Comparison of ENCODE assay signal across 12 mouse cellular contexts in the genomic region with DNA sequence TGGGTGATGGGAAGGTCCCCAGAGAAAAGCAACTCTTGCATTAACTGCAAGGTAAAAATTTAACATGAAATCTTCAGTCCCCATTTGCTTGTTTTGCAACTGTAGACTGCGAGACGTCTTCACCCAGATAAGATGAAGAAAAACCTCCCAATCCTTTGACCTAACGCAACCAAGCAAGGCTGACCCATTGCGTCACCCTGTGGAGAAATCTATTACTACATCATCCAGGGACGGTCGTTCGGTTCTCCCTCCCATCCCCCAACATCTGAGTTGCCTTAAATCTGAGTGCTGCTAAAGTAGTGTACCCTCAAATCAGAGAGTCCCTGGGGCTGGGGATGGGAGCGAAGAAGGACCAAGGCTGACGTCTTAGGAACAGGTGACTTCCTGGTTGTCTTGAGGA. TPM values are rescaled to one million over a fixed set of nuclear protein-coding genes. Genes with fewer than 3 reads are reported as not detected.
DNase-seq lines count a peak whose midpoint lies in the region; ATAC-seq and TF ChIP-seq lines count a peak whose summit lies in the region.
"Had no signal": no experiment of that assay in that cellular context is flagged by ENCODE, and none has a peak within 500 bp of the region (broad histone marks: within the 10 kb centered on the region; RNA-seq: fewer than 3 reads in every experiment).

No protein-coding gene starts in this region.

- WGBS in heart, embryonic 15.5 days: 59% methylated on average over 9 of the region's 9 CpGs
- 57% methylated on average over 9 of the region's 9 CpGs for WGBS in lung, embryonic 14.5 days
- 61% methylated on average over 9 of the region's 9 CpGs for WGBS in neural tube, embryonic 15.5 days

- TF ChIP-seq CTCF in lung, embryonic 14.5 days (IDR thresholded peaks at IDR 0.05; ENCODE audit: low read depth): 0 out of 2 replicates have a peak, but pooled peaks have one; percentile 11

- H3K27ac ChIP-seq in heart, embryonic 15.5 days: peak overlapping the region; percentile 51; the same call in 1 of the 2 replicates
- H3K27ac ChIP-seq in lung, embryonic 14.5 days (ENCODE audit: low read depth): peak overlapping the region; percentile 30; the same call in 1 of the 2 replicates
- H3K27ac ChIP-seq in ES-E14 (ENCODE audit: insufficient read depth, low read depth, low read length, poor library complexity, severe bottlenecking): peak overlapping the region; percentile 54
- H3K27ac ChIP-seq in neural tube, embryonic 15.5 days (replicated peaks): no peak overlapping the region
- H3K27ac ChIP-seq: liver, embryonic 13.5 days; macrophage had no signal

- ATAC-seq in heart, embryonic 15.5 days (replicated peaks; ENCODE audit: insufficient number of reproducible peaks, insufficient read depth, low FRiP score, low read depth): no peak
- no peak for ATAC-seq in lung, embryonic 14.5 days (ENCODE audit: insufficient read depth)
- peak; percentile 42; the same call in 1 of the 2 replicates for ATAC-seq in granulocyte monocyte progenitor cell, adult 5-6 weeks (replicated peaks; ENCODE audit: poor library complexity, severe bottlenecking)
- ATAC-seq in neural tube, embryonic 15.5 days (ENCODE audit: low FRiP score): no peak
- ATAC-seq: midbrain, embryonic 16.5 days had no signal

- intact Hi-C loops in heart, postnatal 25 days (cut with DNase I): no loop called here

- peaks cover 42% of the 10 kb centered on the region for H3K4me1 ChIP-seq in heart, embryonic 15.5 days (replicated peaks)
- H3K4me1 ChIP-seq in lung, embryonic 14.5 days (ENCODE audit: insufficient read depth): peaks cover 11% of the 10 kb centered on the region
- H3K4me1 ChIP-seq in ES-E14 (ENCODE audit: control insufficient read depth in 2 of 2, insufficient read depth in 2 of 2, low read length in 2 of 2, poor library complexity in 1 of 2): peaks cover 30 to 34% of the 10 kb centered on the region in 2 experiments
- peaks cover 19% of the 10 kb centered on the region; the same call in 1 of the 2 replicates for H3K4me1 ChIP-seq in neural tube, embryonic 15.5 days

- H3K9me3 ChIP-seq in heart, embryonic 15.5 days (replicated peaks): no peaks in the 10 kb centered on the region
- no peaks in the 10 kb centered on the region for H3K9me3 ChIP-seq in lung, embryonic 14.5 days (ENCODE audit: low read depth, low read length)
- H3K9me3 ChIP-seq in ES-E14 (ENCODE audit: control insufficient read depth, insufficient read depth, low read depth, low read length): no peaks in the 10 kb centered on the region
- H3K9me3 ChIP-seq in neural tube, embryonic 15.5 days (replicated peaks): no peaks in the 10 kb centered on the region
- H3K9me3 ChIP-seq: liver, embryonic 13.5 days had no signal

- no peak for DNase-seq in heart, postnatal 25 days (ENCODE audit: low spot score)
- no peak for DNase-seq in lung, embryonic 14.5 days
- no peak for DNase-seq in lung, postnatal 4 days
- peak; percentile 83 for DNase-seq in ES-E14 (ENCODE audit: low read depth, low spot score)
- DNase-seq: cerebellum, adult 9-10 months; heart, postnatal 4 days; liver, embryonic 13.5 days had no signal

- in situ Hi-C loops in ES-E14 (cut with MboI; ENCODE audit: low sequenced_read_pairs in 2 of 2, unreplicated experiment in 2 of 2): no loop called here

- H3K9ac ChIP-seq in heart, embryonic 15.5 days: no peak overlapping the region
- H3K9ac ChIP-seq in lung, embryonic 14.5 days: no peak overlapping the region
- H3K9ac ChIP-seq in ES-E14 (ENCODE audit: insufficient read depth, low read depth, low read length, poor library complexity, severe bottlenecking): peak overlapping the region; percentile 11; the same call in 1 of the 2 replicates
- H3K9ac ChIP-seq in neural tube, embryonic 15.5 days (replicated peaks): no peak overlapping the region
- H3K9ac ChIP-seq: liver, embryonic 13.5 days had no signal

- peaks cover 13% of the 10 kb centered on the region; the same call in 1 of the 2 replicates for H3K36me3 ChIP-seq in heart, embryonic 15.5 days
- no peaks in the 10 kb centered on the region for H3K36me3 ChIP-seq in lung, embryonic 14.5 days (ENCODE audit: insufficient read depth)
- peaks cover under 1% of the 10 kb centered on the region; the same call in 1 of the 2 replicates for H3K36me3 ChIP-seq in ES-E14 (ENCODE audit: control insufficient read depth, insufficient read depth, low read length, poor library complexity, severe bottlenecking)
- H3K36me3 ChIP-seq in neural tube, embryonic 15.5 days: no peaks in the 10 kb centered on the region
- H3K36me3 ChIP-seq: liver, embryonic 13.5 days had no signal

- no peak overlapping the region for H3K4me2 ChIP-seq in heart, embryonic 15.5 days
- H3K4me2 ChIP-seq in lung, embryonic 14.5 days: no peak overlapping the region
- no peak overlapping the region for H3K4me2 ChIP-seq in neural tube, embryonic 15.5 days
- H3K4me2 ChIP-seq: liver, embryonic 13.5 days had no signal

- no peaks in the 10 kb centered on the region for H3K27me3 ChIP-seq in heart, embryonic 15.5 days
- H3K27me3 ChIP-seq in lung, embryonic 14.5 days (ENCODE audit: insufficient read depth, low read length): no peaks in the 10 kb centered on the region
- H3K27me3 ChIP-seq in neural tube, embryonic 15.5 days (replicated peaks): no peaks in the 10 kb centered on the region
- H3K27me3 ChIP-seq: liver, embryonic 13.5 days had no signal

- no peak overlapping the region for H3K4me3 ChIP-seq in heart, embryonic 15.5 days
- H3K4me3 ChIP-seq in lung, embryonic 14.5 days (ENCODE audit: low read depth, low read length): no peak overlapping the region
- peak overlapping the region; percentile 7 to 8; a peak in 2 of 4 replicates for H3K4me3 ChIP-seq in ES-E14 (ENCODE audit: insufficient read depth in 1 of 2, low read depth in 1 of 2, low read length in 2 of 2, poor library complexity in 1 of 2, severe bottlenecking in 1 of 2)
- H3K4me3 ChIP-seq in neural tube, embryonic 15.5 days (replicated peaks): no peak overlapping the region
- H3K4me3 ChIP-seq: liver, embryonic 13.5 days had no signal

TF ChIP-seq in ES-E14, 5 proteins besides CTCF, POLR2A, EP300 and RAD21:
- TF ChIP-seq ZC3H11A (IDR thresholded peaks at IDR 0.05; ENCODE audit: borderline replicate concordance, low read depth, low read length): peak; percentile 64
- no peak for TF ChIP-seq HCFC1 (IDR thresholded peaks at IDR 0.05; ENCODE audit: borderline replicate concordance, insufficient read depth, low read length)

RNA-seq across cellular contexts. Expression of gene Hspb8, which starts 13.7 kb away (rescaled TPM):
- 30.6 and 33.7 TPM in 2 replicates for polyA plus RNA-seq in heart, embryonic 15.5 days (2015; fragmentation: Nextera tagmentation; extraction: Ambion mirVana)
- 100 to 1,000 TPM; 344 to 368 TPM for total RNA-seq in heart, postnatal 25 days (2021)
- 8.1 and 11.1 TPM in 2 replicates for polyA plus RNA-seq in lung, embryonic 14.5 days (2014; fragmentation: Nextera tagmentation; extraction: Ambion mirVana)
- total RNA-seq in ES-E14 (2012; rRNA removed): 11.8 and 29.1 TPM in 2 replicates
- not detected in 2 replicates for total RNA-seq in granulocyte monocyte progenitor cell, adult 5-6 weeks (2014; fragmentation: Nextera tagmentation)
- not detected in 2 replicates for total RNA-seq in granulocyte monocyte progenitor cell, adult 5-6 weeks (2017)
- polyA plus RNA-seq in neural tube, embryonic 15.5 days (2015; fragmentation: Nextera tagmentation; extraction: Ambion mirVana): 8.9 and 11.9 TPM in 2 replicates

Comparison
In these comparisons a context has a peak if more than half of its experiments do, and no peak if none do; other contexts are left out.
1. H3K4me3 ChIP-seq: peak in ES-E14 (2 of 2); none in heart, embryonic 15.5 days (single experiment), lung, embryonic 14.5 days (single experiment) and neural tube, embryonic 15.5 days (single experiment).
2. RNA of gene Hspb8, which starts 13.7 kb away (total RNA-seq): 344 to 368 TPM in heart, postnatal 25 days and 11.8 to 29.1 TPM in ES-E14; not detected in granulocyte monocyte progenitor cell, adult 5-6 weeks; every median in the first group is over 10 times any median in the second.